Mouse (Mus musculus) pancreas, adult 10 weeks (tissue): ENCODE results near the gene Slc8b1. TPM values are rescaled to one million over a fixed set of nuclear protein-coding genes. Genes with fewer than 3 reads are reported as not detected.

ENCODE experiments used
- polyA plus RNA-seq: library from polyadenylated mRNA; stranded (reverse); fragments of 350-450 nt; fragmentation: Illumina TruSeq; extraction: RNeasy Lipid Tissue Mini Kit (QIAGEN cat#74804); gene quantifications from one replicate; pipeline ENCODE4 v1.2.3, GENCODE M21; 2015; ENCODE audit warnings: low read depth, low replicate concordance; ENCODE audit not compliant: insufficient read depth

Gene Slc8b1
- polyA plus RNA-seq = 7.8 TPM

DNA sequence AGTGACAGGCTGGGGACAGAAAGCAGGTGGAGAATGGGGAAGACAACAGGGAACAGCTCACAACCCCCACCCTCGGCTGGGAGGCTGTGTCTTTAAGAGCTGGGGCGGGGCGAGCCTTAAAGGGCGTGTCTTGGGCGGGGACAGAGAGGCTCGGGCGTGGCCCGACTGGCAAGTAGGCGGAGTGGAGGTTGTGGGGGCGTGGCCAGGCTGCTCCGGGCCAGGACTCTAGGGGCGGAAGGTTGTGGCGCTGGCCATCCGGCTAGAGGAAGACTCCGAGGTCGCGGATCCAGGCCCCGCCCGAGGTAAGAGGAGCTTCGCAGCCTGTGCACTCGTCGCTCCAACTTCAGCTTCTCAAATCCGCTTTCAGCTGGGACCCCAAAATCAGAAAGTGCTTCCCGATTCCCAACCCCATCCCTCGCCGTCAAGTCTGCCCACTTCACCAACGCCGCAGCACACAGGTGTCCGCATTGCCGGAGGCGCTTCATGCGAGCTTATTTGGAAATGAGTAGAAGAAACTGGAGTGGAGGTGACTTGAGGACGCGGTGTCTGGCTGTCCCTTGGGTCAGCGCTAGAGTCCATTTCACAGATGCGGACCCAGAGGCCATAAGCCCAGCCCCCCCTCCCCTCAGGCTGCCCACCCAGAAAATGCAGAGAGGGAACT, at the start of gene Slc8b1:
Gene Slc8b1, plus strand, starts transcription at position 187 of the 661 bp plus-strand sequence.

DNA sequence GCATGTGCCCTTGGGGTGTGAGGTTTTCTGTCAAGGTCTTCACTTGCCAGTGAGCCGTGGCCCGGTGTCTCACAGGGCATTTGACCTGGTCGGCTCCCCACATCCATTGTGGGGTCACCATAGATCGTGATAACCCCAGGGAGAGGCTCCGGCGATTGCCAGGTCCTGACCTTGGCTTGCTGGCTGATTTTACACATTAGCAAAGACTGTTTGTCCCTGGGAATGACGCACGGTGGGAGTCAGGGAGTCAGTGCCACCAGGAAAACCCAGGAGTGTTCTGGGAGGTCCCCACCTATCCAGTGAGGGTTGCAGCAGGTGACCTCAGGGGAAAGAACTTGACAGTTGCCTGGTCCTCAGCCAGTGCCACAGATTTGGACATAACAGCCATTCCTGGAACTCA, 38.2 kb upstream of the Slc8b1 start, which contains the start of gene Sdsl:
Gene Sdsl, minus strand, starts transcription at position 41 of the 400 bp plus-strand sequence.

DNA sequence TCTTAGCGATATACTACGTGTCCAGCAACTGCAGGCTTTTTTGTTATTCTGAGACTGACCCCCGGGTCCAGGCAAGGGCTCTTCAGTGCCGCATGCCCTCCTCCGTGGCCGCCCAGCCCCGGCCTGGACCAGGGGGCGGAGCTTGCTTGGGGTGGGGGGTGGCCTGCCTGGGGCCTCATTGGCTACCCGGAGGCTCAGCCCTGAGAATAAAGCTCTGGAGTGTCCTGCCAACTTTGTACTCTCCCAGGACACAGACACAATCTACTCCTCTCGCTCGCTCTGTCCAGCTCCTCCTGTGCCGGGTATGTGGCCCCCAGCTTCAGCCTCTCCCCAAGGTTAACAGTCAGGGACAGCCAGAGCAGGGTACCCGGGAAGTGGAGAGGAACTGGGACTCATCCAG, 34.7 kb upstream of the Slc8b1 start, which contains the start of gene Sds:
Gene Sds, plus strand, starts transcription at position 231 of the 400 bp plus-strand sequence.

DNA sequence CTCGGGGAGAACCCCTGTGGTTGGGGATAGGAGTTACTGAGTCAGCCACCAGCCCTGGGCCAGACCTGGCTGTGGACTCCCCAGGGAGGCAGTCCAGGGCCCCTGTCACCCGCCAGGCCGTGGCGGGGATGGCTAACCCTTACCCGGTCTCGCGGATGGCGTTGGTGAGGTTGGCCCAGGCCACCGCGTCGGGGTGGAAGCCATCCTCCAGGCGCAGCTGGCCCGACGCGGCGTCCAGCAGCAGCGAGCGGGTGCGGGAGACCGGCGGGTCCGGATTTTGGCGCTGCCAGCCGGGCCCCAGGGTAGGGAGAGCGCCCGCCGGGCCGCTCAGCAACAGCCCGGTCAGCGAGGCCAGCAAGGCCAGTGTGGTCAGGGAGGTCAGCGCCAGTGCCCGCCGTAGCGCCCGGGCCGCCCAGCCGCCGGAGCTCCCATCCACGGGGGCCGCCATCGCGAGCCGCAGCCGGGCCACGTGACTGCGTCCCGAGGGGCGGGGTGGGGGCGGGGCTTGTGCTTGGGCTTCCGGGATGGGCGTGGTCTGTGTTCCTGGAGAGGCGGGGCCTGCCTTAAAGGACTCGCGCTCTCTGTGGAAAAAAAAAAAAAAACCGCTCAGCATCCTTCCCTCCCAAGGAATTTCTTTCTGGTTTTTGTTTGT, 7.7 kb upstream of the Slc8b1 start, which contains the start of gene Plbd2:
Gene Plbd2, minus strand, starts transcription at position 482 of the 652 bp plus-strand sequence.

Other genes with a start within 250 kb of the Slc8b1 start
- not detected for gene Lhx5, start 79.5 kb upstream of the Slc8b1 start, polyA plus RNA-seq
- gene Sdsl, start 38.4 kb upstream of the Slc8b1 start, polyA plus RNA-seq = 3.5 TPM
- gene Sds, start 34.6 kb upstream of the Slc8b1 start, polyA plus RNA-seq = not detected
- 9.8 TPM for gene Plbd2, start 7.5 kb upstream of the Slc8b1 start, polyA plus RNA-seq
- gene Tpcn1, start 77.5 kb downstream of the Slc8b1 start, polyA plus RNA-seq = 8.3 TPM
- not detected for gene Iqcd, start 77.8 kb downstream of the Slc8b1 start, polyA plus RNA-seq
- gene Rita1, start 101.4 kb downstream of the Slc8b1 start, polyA plus RNA-seq = 1.1 TPM
- gene Ddx54, start 101.6 kb downstream of the Slc8b1 start, polyA plus RNA-seq = 7.5 TPM
- gene Cfap73, start 123.1 kb downstream of the Slc8b1 start, polyA plus RNA-seq = not detected
- 0.24 TPM for gene Rasal1, start 137.6 kb downstream of the Slc8b1 start, polyA plus RNA-seq
- 13.4 TPM for gene Dtx1, start 200.8 kb downstream of the Slc8b1 start, polyA plus RNA-seq
- gene Oas2, start 238.7 kb downstream of the Slc8b1 start, polyA plus RNA-seq = 3.2 TPM